Mouse (Mus musculus) liver, adult 2 months (tissue): ENCODE data around the gene Akap9. TPM values are rescaled to one million over a fixed set of nuclear protein-coding genes. Genes with fewer than 3 reads are reported as not detected.

Experiments
- DNase-seq: peaks from one replicate; pipeline ENCODE4 v3.0.0-alpha.2; 2011; ENCODE audit warnings: low read depth, low spot score; ENCODE audit errors: extremely low read depth
- H3K27ac ChIP-seq: fragments of 200-500 bp; replicated peaks from 2 replicates; pipeline ENCODE4 v1.5.1; 2012; ENCODE audit warnings: low read depth, mild to moderate bottlenecking, control low read depth, inconsistent platforms, low read length; ENCODE audit not compliant: insufficient read depth
- H3K27me3 ChIP-seq: fragments of 200-500 bp; 2 replicates; pipeline ENCODE4 v1.6.1; 2012; ENCODE audit warnings: mild to moderate bottlenecking, moderate library complexity, low read length, inconsistent platforms; ENCODE audit not compliant: control insufficient read depth, insufficient read depth
- H3K36me3 ChIP-seq: fragments of 200-500 bp; 2 replicates; pipeline ENCODE4 v1.6.1; 2012; ENCODE audit warnings: low read length, inconsistent platforms; ENCODE audit not compliant: control insufficient read depth, insufficient read depth
- H3K4me1 ChIP-seq: fragments of 200-500 bp; 2 replicates; pipeline ENCODE4 v1.6.1; 2011; ENCODE audit warnings: low read length; ENCODE audit not compliant: control insufficient read depth, insufficient read depth
- H3K4me3 ChIP-seq: fragments of 200-500 bp; 2 replicates; pipeline ENCODE4 v1.5.1; 2011; ENCODE audit warnings: low read depth, mild to moderate bottlenecking, control low read depth, low read length, moderate library complexity; ENCODE audit not compliant: insufficient read depth
- H3K79me2 ChIP-seq: fragments of 200-500 bp; 2 replicates; pipeline ENCODE4 v1.6.1; 2012; ENCODE audit warnings: inconsistent platforms, mild to moderate bottlenecking, low read length, moderate library complexity; ENCODE audit not compliant: control insufficient read depth, insufficient read depth
- H3K9ac ChIP-seq: fragments of 200-500 bp; 2 replicates; pipeline ENCODE4 v1.6.1; 2012; ENCODE audit warnings: low read depth, mild to moderate bottlenecking, control low read depth, inconsistent platforms, low read length
- CTCF ChIP-seq: fragments of 200-500 bp; IDR thresholded peaks from 2 replicates; pipeline ENCODE4 v1.5.1; 2011; ENCODE audit warnings: low read depth, low read length, control low read depth
- POLR2A ChIP-seq: fragments of 200-500 bp; IDR thresholded peaks from 2 replicates; pipeline ENCODE4 v1.6.1; 2011; ENCODE audit warnings: low read length, control low read depth; ENCODE audit not compliant: insufficient read depth; ENCODE audit errors: extremely low read depth
- WGBS: fragments of 180-500 bp; shearing (Covaris S2); methylation state at CpG from one replicate; pipeline ENCODE4 v1.1.7; 2018; 5-methylcytosine and 5-hydroxymethylcytosine counted together
- polyA plus RNA-seq: library from polyadenylated mRNA; depleted of rRNA; stranded (reverse); fragments of >200 nt; gene quantifications from 2 replicates; pipeline ENCODE4 v1.2.3, GENCODE M21; 2012
- total RNA-seq: library from RNA; depleted of rRNA; stranded (reverse); fragments of >200 nt; gene quantifications from 2 replicates; pipeline ENCODE4 v1.2.3, GENCODE M21; 2014

Akap9 gene
- total and polyA plus RNA-seq, 2 experiments, result 4.7 to 45.9 TPM

DNA sequence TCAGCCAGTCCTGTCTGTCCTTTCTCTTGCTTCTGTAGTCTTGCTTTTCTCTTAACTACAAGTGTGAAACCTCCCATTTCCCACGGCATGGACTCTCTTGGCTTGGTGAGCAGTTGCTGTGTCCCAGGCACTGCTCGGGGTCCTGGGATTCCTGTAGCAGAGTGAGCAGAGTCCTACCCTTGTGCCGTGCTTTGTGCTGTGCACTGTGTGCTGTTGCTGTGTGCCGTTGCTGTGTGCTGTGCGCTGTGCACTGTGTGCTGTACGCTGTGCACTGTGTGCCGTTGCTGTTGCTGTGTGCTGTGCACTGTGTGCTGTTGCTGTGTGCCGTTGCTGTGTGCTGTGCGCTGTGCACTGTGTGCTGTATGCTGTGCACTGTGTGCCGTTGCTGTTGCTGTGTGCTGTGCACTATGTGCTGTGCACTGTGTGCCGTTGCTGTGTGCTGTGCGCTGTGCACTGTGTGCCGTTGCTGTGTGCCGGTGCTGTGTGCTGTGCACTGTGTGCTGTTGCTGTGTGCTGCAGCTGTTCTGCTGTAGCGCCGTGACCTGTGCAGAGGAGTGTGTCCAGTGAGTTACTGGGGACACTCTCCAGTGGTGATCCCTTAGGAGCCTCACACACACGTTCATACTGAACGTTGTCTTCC is 138.7 kb downstream of the Akap9 start:
- Histone ChIP-seq H3K27me3 (no peaks in the 10 kb centered on the region), H3K4me1 (peaks cover 7% of the 10 kb centered on the region; the same call in 1 of the 2 replicates), H3K9ac (no peak overlapping the region), H3K79me2 (no peaks in the 10 kb centered on the region), H3K36me3 (peaks cover 41% of the 10 kb centered on the region), H3K4me3 (no peak overlapping the region), H3K27ac (peak overlapping the region; percentile 11)
- TF ChIP-seq POLR2A (no peak), CTCF (no peak)
- WGBS, result 89% methylated on average over 18 of the region's 18 CpGs
- no peak for DNase-seq

DNA sequence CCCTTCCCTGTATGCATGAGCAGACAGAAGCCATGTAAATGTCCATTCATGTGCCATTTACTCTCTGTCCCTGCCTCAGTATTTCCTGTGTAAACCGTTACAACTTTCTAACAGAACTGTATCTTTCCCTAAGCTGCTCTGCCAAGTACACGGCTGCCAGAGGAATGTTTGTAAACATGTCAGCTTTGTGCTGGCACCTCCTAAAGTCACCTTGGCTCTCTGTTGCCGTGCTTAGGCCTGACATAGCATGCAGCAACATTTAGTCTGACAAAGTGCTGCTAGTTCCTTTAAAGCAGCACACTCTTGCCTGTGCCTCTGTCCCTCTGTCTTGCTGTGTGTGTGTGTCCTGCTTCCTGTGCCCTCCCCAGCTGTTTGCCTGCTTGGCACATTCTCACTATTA is 139.3 kb downstream of the Akap9 start:
- Histone ChIP-seq H3K27ac (peak overlapping the region; percentile 11), H3K9ac (no peak overlapping the region), H3K36me3 (peaks cover 39% of the 10 kb centered on the region), H3K79me2 (no peaks in the 10 kb centered on the region), H3K27me3 (no peaks in the 10 kb centered on the region), H3K4me3 (no peak overlapping the region), H3K4me1 (peaks cover 7% of the 10 kb centered on the region; the same call in 1 of the 2 replicates)
- no peak for TF ChIP-seq CTCF
- no peak for TF ChIP-seq POLR2A
- 19% methylated on average over 3 of the region's 3 CpGs for WGBS
- peak; percentile 81 for DNase-seq

DNA sequence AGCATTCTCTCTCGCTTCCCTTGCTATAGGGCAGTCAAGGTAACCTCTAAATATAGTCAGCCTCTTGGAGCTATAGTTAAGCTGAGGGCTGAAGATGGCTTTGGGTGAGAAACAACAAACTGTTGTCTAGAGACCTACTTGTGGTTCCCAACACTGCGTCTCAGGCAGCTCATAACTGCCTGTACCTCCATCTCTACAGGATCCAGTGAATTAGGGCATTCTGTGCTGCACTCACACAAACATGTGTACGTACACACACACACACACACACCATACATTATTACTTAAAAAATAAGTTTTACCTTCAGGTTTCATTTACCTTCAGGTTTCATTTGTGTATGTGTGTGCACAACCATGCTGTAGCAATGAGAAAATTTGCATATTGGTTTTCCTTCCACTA is 151.2 kb downstream of the Akap9 start:
- TF ChIP-seq CTCF (no peak), POLR2A (no peak)

DNA sequence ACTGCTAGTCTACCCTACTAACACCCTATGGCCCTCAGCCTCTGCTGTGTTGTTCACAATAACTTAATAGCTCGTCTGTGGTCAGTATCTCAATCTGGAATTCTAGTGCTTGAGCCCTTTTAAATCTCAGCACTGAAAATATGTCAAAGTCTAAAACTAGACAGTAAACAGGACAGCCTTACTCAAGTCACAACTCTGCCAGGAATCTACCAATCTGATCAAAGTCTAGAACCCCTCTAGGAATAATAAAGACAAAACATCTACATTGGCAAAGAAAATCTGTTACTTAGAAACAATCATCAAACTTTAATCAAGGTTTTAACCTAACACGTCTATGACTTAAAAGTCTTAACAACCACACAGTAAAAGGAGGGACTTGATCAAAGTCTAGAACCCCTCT is 153.0 kb downstream of the Akap9 start:
- Histone ChIP-seq H3K36me3 (peaks cover 53% of the 10 kb centered on the region), H3K4me1 (peaks cover 20% of the 10 kb centered on the region), H3K27me3 (no peaks in the 10 kb centered on the region), H3K9ac (0 out of 2 replicates have a peak overlapping the region, but pooled peaks have one; percentile 58), H3K79me2 (no peaks in the 10 kb centered on the region), H3K4me3 (no peak overlapping the region), H3K27ac (peak overlapping the region; percentile 93)
- DNase-seq, result peak; percentile 75
- 19% methylated on average over 2 of the region's 2 CpGs for WGBS
- TF ChIP-seq CTCF, result no peak
- TF ChIP-seq POLR2A, result no peak

More for the DNA sequence above, 151.2 kb downstream of the Akap9 start:
- H3K79me2 ChIP-seq, result no peaks in the 10 kb centered on the region
- H3K9ac ChIP-seq, result no peak overlapping the region
- peaks cover 20% of the 10 kb centered on the region for H3K4me1 ChIP-seq
- H3K27ac ChIP-seq, result no peak overlapping the region
- DNase-seq, result no peak
- peaks cover 48% of the 10 kb centered on the region for H3K36me3 ChIP-seq
- H3K4me3 ChIP-seq, result no peak overlapping the region
- no peaks in the 10 kb centered on the region for H3K27me3 ChIP-seq
- over 99% methylated on average over 3 of the region's 3 CpGs for WGBS

DNA sequence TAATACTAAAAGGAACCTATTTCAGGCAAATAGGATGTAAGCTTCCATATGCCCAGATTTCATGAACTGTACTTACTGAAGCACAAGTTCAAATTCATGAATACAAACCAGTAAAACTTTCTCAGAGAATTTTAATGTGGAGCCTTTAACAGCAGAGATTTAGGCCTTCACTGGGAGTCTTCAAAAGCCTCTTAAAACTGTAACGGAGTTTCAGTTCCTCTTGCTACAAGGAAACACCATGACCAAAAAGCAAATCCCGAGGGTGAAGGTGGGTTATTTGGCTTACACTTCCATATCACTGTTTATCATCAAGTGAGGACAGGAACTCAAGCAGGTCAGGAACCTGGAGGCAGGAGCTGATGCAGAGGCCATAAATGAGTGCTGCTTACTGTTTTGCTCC is 153.7 kb downstream of the Akap9 start:
- DNase-seq, result no peak
- Histone ChIP-seq H3K79me2 (no peaks in the 10 kb centered on the region; the same call in 1 of the 2 replicates), H3K27ac (peak overlapping the region; percentile 20; the same call in 1 of the 2 replicates), H3K9ac (no peak overlapping the region), H3K27me3 (no peaks in the 10 kb centered on the region), H3K4me3 (no peak overlapping the region), H3K36me3 (peaks cover 57% of the 10 kb centered on the region), H3K4me1 (peaks cover 19% of the 10 kb centered on the region)
- TF ChIP-seq CTCF (no peak), POLR2A (no peak)
- 83% methylated on average over 2 of the region's 2 CpGs for WGBS

DNA sequence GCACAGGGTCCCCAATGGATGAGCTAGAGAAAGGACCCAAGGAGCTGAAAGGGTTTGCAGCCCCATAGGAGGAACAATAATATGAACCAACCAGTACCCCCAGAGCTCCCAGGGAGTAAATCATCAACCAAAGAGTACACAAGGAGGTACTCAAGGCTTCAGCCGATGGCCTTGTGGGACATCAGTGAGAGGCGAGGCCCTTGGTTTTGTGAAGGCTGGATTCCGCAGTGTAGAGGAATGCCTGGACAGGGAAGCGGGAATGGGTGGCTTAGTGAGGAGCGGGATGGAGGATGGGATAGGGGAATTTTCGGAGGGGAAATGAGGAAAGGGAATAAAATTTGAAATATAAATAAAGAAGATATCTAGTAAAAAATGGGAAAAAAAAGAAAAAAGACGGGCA is 157.1 kb downstream of the Akap9 start:
- TF ChIP-seq POLR2A (no peak), CTCF (no peak)
- Histone ChIP-seq H3K9ac (no peak overlapping the region), H3K4me1 (peaks cover 21% of the 10 kb centered on the region), H3K79me2 (peaks cover 10% of the 10 kb centered on the region; the same call in 1 of the 2 replicates), H3K27ac (no peak overlapping the region), H3K36me3 (peaks cover 54% of the 10 kb centered on the region), H3K4me3 (no peak overlapping the region), H3K27me3 (no peaks in the 10 kb centered on the region)
- no peak for DNase-seq
- WGBS, result 75% methylated on average over 7 of the region's 7 CpGs
